Mouse (Mus musculus) hindlimb bud, embryonic 11.5 days (tissue): ENCODE data around the gene Tbx4.

Experiments
- DNase-seq: peaks from one replicate; pipeline ENCODE4 v3.0.0-alpha.2; 2012; ENCODE audit warnings: low read depth, low spot score; ENCODE audit errors: extremely low spot score

Tbx4 gene

GRCm38 (mm10) chr11:85850758-85851157 lies 35.5 kb upstream of the Tbx4 start:
- no peak for DNase-seq

GRCm38 (mm10) chr11:85857997-85858698 lies 28.1 kb upstream of the Tbx4 start:
- no peak for DNase-seq

GRCm38 (mm10) chr11:85864363-85864762 lies 21.9 kb upstream of the Tbx4 start:
- no peak for DNase-seq

GRCm38 (mm10) chr11:85876059-85876788 lies 10.0 kb upstream of the Tbx4 start:
- peak; percentile 97 for DNase-seq

GRCm38 (mm10) chr11:85884498-85884897 lies 1.7 kb upstream of the Tbx4 start:
- no peak for DNase-seq

GRCm38 (mm10) chr11:85886429-85886785 lies 185 bp downstream of the Tbx4 start:
- no peak for DNase-seq

- DNase-seq: no peak
Measured at GRCm38 (mm10) chr11:85887273-85887672, 1.1 kb downstream of the Tbx4 start.

GRCm38 (mm10) chr11:85887801-85888450 lies 1.7 kb downstream of the Tbx4 start:
- DNase-seq: no peak

GRCm38 (mm10) chr11:85888451-85888961 lies 2.3 kb downstream of the Tbx4 start:
- no peak for DNase-seq

GRCm38 (mm10) chr11:85889056-85889729 lies 3.0 kb downstream of the Tbx4 start:
- DNase-seq: no peak

GRCm38 (mm10) chr11:85889730-85890562 lies 3.7 kb downstream of the Tbx4 start:
- no peak for DNase-seq

- DNase-seq: no peak
Measured at GRCm38 (mm10) chr11:85890563-85890845, 4.3 kb downstream of the Tbx4 start.

GRCm38 (mm10) chr11:85891010-85891691 lies 4.9 kb downstream of the Tbx4 start:
- no peak for DNase-seq

GRCm38 (mm10) chr11:85891692-85892040 lies 5.4 kb downstream of the Tbx4 start:
- DNase-seq: no peak

- no peak for DNase-seq
Measured at GRCm38 (mm10) chr11:85892771-85893170, 6.5 kb downstream of the Tbx4 start.

- no peak for DNase-seq
Measured at GRCm38 (mm10) chr11:85893400-85894135, 7.3 kb downstream of the Tbx4 start.

- DNase-seq: no peak
Measured at GRCm38 (mm10) chr11:85894136-85894530, 7.9 kb downstream of the Tbx4 start.

GRCm38 (mm10) chr11:85894731-85895545 lies 8.7 kb downstream of the Tbx4 start:
- DNase-seq: no peak
